Mouse (Mus musculus) lung, postnatal 25 days (tissue): Measurements from ENCODE around the gene Mesp2.

Experiments
- DNase-seq: peaks from one replicate; pipeline ENCODE4 v3.0.0; 2022; ENCODE audit warnings: low spot score

Mesp2 gene

GRCm38 (mm10) chr7:79803887-79804286 is 6.6 kb upstream of the Mesp2 start:
- peak; percentile 35 for DNase-seq

GRCm38 (mm10) chr7:79808561-79808960 is 2.0 kb upstream of the Mesp2 start:
- DNase-seq: no peak

- DNase-seq: no peak
These were observed 2.9 kb downstream of the Mesp2 start for GRCm38 (mm10) chr7:79813409-79813808.

- no peak for DNase-seq
These were observed 7.8 kb downstream of the Mesp2 start for GRCm38 (mm10) chr7:79818321-79818720.

- no peak for DNase-seq
These were observed 9.0 kb downstream of the Mesp2 start for GRCm38 (mm10) chr7:79819515-79819914.

- DNase-seq: no peak
These were observed 9.5 kb downstream of the Mesp2 start for GRCm38 (mm10) chr7:79819996-79820395.

GRCm38 (mm10) chr7:79822092-79822695 is 11.7 kb downstream of the Mesp2 start:
- DNase-seq: peak; percentile 80

- no peak for DNase-seq
These were observed 17.8 kb downstream of the Mesp2 start for GRCm38 (mm10) chr7:79828341-79828740.

- DNase-seq: peak; percentile 83
These were observed 20.6 kb downstream of the Mesp2 start for GRCm38 (mm10) chr7:79831145-79831544.

- peak; percentile 73 for DNase-seq
These were observed 21.1 kb downstream of the Mesp2 start for GRCm38 (mm10) chr7:79831585-79831984.

- no peak for DNase-seq
These were observed 22.5 kb downstream of the Mesp2 start for GRCm38 (mm10) chr7:79832980-79833379.

- no peak for DNase-seq
These were observed 24.7 kb downstream of the Mesp2 start for GRCm38 (mm10) chr7:79835196-79835595.

- no peak for DNase-seq
These were observed 26.7 kb downstream of the Mesp2 start for GRCm38 (mm10) chr7:79837247-79837646.

GRCm38 (mm10) chr7:79842163-79842562 is 31.6 kb downstream of the Mesp2 start:
- no peak for DNase-seq

GRCm38 (mm10) chr7:79844090-79844802 is 33.7 kb downstream of the Mesp2 start:
- no peak for DNase-seq

- DNase-seq: no peak
These were observed 35.8 kb downstream of the Mesp2 start for GRCm38 (mm10) chr7:79846342-79846741.

- DNase-seq: no peak
These were observed 37.2 kb downstream of the Mesp2 start for GRCm38 (mm10) chr7:79847456-79848451.

GRCm38 (mm10) chr7:79856305-79856704 is 45.8 kb downstream of the Mesp2 start:
- DNase-seq: no peak

GRCm38 (mm10) chr7:79858202-79858934 is 47.8 kb downstream of the Mesp2 start:
- no peak for DNase-seq

GRCm38 (mm10) chr7:79858956-79859630 is 48.6 kb downstream of the Mesp2 start:
- DNase-seq: no peak

GRCm38 (mm10) chr7:79860811-79861210 is 50.3 kb downstream of the Mesp2 start, which contains the start of gene Anpep:
TSS of gene Anpep (minus strand) at chr7:79861059.
- no peak for DNase-seq
